Mouse (Mus musculus): ENCODE data around the gene Aox1. TPM values are rescaled to one million over a fixed set of nuclear protein-coding genes. Genes with fewer than 3 reads are reported as not detected.
"Not testable (repeated sequence)": the region's sequence is repeated elsewhere in the genome, so short reads cannot be mapped to it uniquely, and the experiment has no call there.

The Aox1 gene
- total RNA-seq (2017): not detected in 2 replicates

- peak; percentile 95 for ATAC-seq (replicated peaks; ENCODE audit: low read depth, poor library complexity, severe bottlenecking)
Measured at GRCm38 (mm10) chr1:58029636-58030117, at the start of gene Aox1. Aox1 (plus strand) TSS chr1:58029931.

GRCm38 (mm10) chr1:57989052-57989600 is 40.6 kb upstream of the Aox1 start:
- ATAC-seq (replicated peaks; ENCODE audit: low read depth, poor library complexity, severe bottlenecking): no peak

GRCm38 (mm10) chr1:57991277-57991676 is 38.5 kb upstream of the Aox1 start:
- ATAC-seq (replicated peaks; ENCODE audit: low read depth, poor library complexity, severe bottlenecking): no peak

- ATAC-seq (replicated peaks; ENCODE audit: low read depth, poor library complexity, severe bottlenecking): peak; percentile 99
Measured at GRCm38 (mm10) chr1:57995432-57996132, 34.1 kb upstream of the Aox1 start, which contains the start of gene Sgo2a. Sgo2a (plus strand) TSS chr1:57995971.

- peak; percentile 19 for ATAC-seq (replicated peaks; ENCODE audit: low read depth, poor library complexity, severe bottlenecking)
Measured at GRCm38 (mm10) chr1:57996133-57996615, 33.6 kb upstream of the Aox1 start.

GRCm38 (mm10) chr1:57998146-57998545 is 31.6 kb upstream of the Aox1 start:
- no peak for ATAC-seq (replicated peaks; ENCODE audit: low read depth, poor library complexity, severe bottlenecking)

GRCm38 (mm10) chr1:58006388-58006787 is 23.3 kb upstream of the Aox1 start:
- ATAC-seq (replicated peaks; ENCODE audit: low read depth, poor library complexity, severe bottlenecking): not testable (repeated sequence)

GRCm38 (mm10) chr1:58018856-58019255 is 10.9 kb upstream of the Aox1 start, which contains the start of gene Kctd18:
Kctd18 (minus strand) TSS chr1:58018956.
- no peak for ATAC-seq (replicated peaks; ENCODE audit: low read depth, poor library complexity, severe bottlenecking)

GRCm38 (mm10) chr1:58027707-58028106 is 2.0 kb upstream of the Aox1 start:
- no peak for ATAC-seq (replicated peaks; ENCODE audit: low read depth, poor library complexity, severe bottlenecking)

- no peak for ATAC-seq (replicated peaks; ENCODE audit: low read depth, poor library complexity, severe bottlenecking)
Measured at GRCm38 (mm10) chr1:58030156-58030871, 583 bp downstream of the Aox1 start.

GRCm38 (mm10) chr1:58031160-58031769 is 1.5 kb downstream of the Aox1 start:
- peak; percentile 64 for ATAC-seq (replicated peaks; ENCODE audit: low read depth, poor library complexity, severe bottlenecking)

- not testable (repeated sequence) for ATAC-seq (replicated peaks; ENCODE audit: low read depth, poor library complexity, severe bottlenecking)
Measured at GRCm38 (mm10) chr1:58037306-58037705, 7.6 kb downstream of the Aox1 start.

- no peak for ATAC-seq (replicated peaks; ENCODE audit: low read depth, poor library complexity, severe bottlenecking)
Measured at GRCm38 (mm10) chr1:58045076-58045475, 15.3 kb downstream of the Aox1 start.

- no peak for ATAC-seq (replicated peaks; ENCODE audit: low read depth, poor library complexity, severe bottlenecking)
Measured at GRCm38 (mm10) chr1:58045546-58045945, 15.8 kb downstream of the Aox1 start.

- no peak for ATAC-seq (replicated peaks; ENCODE audit: low read depth, poor library complexity, severe bottlenecking)
Measured at GRCm38 (mm10) chr1:58046721-58047290, 17.1 kb downstream of the Aox1 start.

- ATAC-seq (replicated peaks; ENCODE audit: low read depth, poor library complexity, severe bottlenecking): no peak
Measured at GRCm38 (mm10) chr1:58049126-58049525, 19.4 kb downstream of the Aox1 start.

- no peak for ATAC-seq (replicated peaks; ENCODE audit: low read depth, poor library complexity, severe bottlenecking)
Measured at GRCm38 (mm10) chr1:58055598-58055997, 25.9 kb downstream of the Aox1 start.

- no peak for ATAC-seq (replicated peaks; ENCODE audit: low read depth, poor library complexity, severe bottlenecking)
Measured at GRCm38 (mm10) chr1:58056074-58056807, 26.5 kb downstream of the Aox1 start.

GRCm38 (mm10) chr1:58056939-58057338 is 27.2 kb downstream of the Aox1 start:
- no peak for ATAC-seq (replicated peaks; ENCODE audit: low read depth, poor library complexity, severe bottlenecking)

All from common myeloid progenitor, adult 5-6 weeks (primary cell).